Mouse (Mus musculus) liver, postnatal 0 days (tissue): ENCODE data around the gene Zfhx3. TPM values are rescaled to one million over a fixed set of nuclear protein-coding genes. Genes with fewer than 3 reads are reported as not detected.

Source experiments
- ATAC-seq: fragments of 200-750 bp; cut with Nextera tagmentation; 2 replicates; pipeline ENCODE4 v1.8.0; 2017; ENCODE audit warnings: mild to moderate bottlenecking, moderate library complexity
- DNase-seq: peaks from one replicate; pipeline ENCODE4 v3.0.0-alpha.2; 2016
- H3K27ac ChIP-seq: fragments of 300-500 bp; sonication (generic); 2 replicates; pipeline ENCODE4 v1.5.1; 2014; ENCODE audit warnings: antibody characterized with exemption, moderate library complexity, mild to moderate bottlenecking, low read depth
- H3K27me3 ChIP-seq: fragments of 300-500 bp; sonication (generic); 2 replicates; pipeline ENCODE4 v1.6.1; 2014; ENCODE audit warnings: low read length, control low read depth, mixed read lengths; ENCODE audit not compliant: insufficient read depth
- H3K36me3 ChIP-seq: fragments of 300-500 bp; sonication (generic); replicated peaks from 2 replicates; pipeline ENCODE4 v1.6.1; 2014; ENCODE audit warnings: mild to moderate bottlenecking, control low read depth, low read length, moderate library complexity, mixed read lengths; ENCODE audit not compliant: insufficient read depth
- H3K4me1 ChIP-seq: fragments of 300-500 bp; sonication (generic); 2 replicates; pipeline ENCODE4 v1.6.1; 2014; ENCODE audit warnings: antibody characterized with exemption, mild to moderate bottlenecking, control low read depth; ENCODE audit not compliant: insufficient read depth
- H3K4me2 ChIP-seq: fragments of 300-500 bp; sonication (generic); 2 replicates; pipeline ENCODE4 v1.6.1; 2014; ENCODE audit warnings: low read depth, mild to moderate bottlenecking, low read length, moderate library complexity, mixed read lengths
- H3K4me3 ChIP-seq: fragments of 300-500 bp; sonication (generic); 2 replicates; pipeline ENCODE4 v1.5.1; 2014; ENCODE audit warnings: low read depth, low read length
- H3K9ac ChIP-seq: fragments of 300-500 bp; sonication (generic); replicated peaks from 2 replicates; pipeline ENCODE4 v1.6.1; 2014; ENCODE audit warnings: mild to moderate bottlenecking, moderate library complexity
- H3K9me3 ChIP-seq: fragments of 300-500 bp; sonication (generic); 2 replicates; pipeline ENCODE4 v1.6.1; 2016; ENCODE audit warnings: mild to moderate bottlenecking, control low read depth, low read length, mixed read lengths
- CTCF ChIP-seq: sonication (generic); IDR thresholded peaks from 2 replicates; pipeline ENCODE4 v1.5.1; 2016; ENCODE audit warnings: antibody characterized with exemption, low read depth
- EP300 ChIP-seq: IDR thresholded peaks from 2 replicates; pipeline ENCODE4 v1.6.1; 2016; ENCODE audit warnings: antibody characterized with exemption, low read depth, mild to moderate bottlenecking
- WGBS: fragments of 180-500 bp; shearing (Covaris S2); extraction: QIAGEN DNeasy Blood & Tissue Kit; methylation state at CpG from one replicate; pipeline ENCODE4 v1.1.7; 2014; ENCODE audit not compliant: insufficient replicate concordance; 5-methylcytosine and 5-hydroxymethylcytosine counted together
- polyA plus RNA-seq: library from polyadenylated mRNA; unstranded; fragments of >200 nt; fragmentation: Nextera tagmentation; extraction: Ambion mirVana; gene quantifications from 2 replicates; pipeline ENCODE4 v1.2.1, GENCODE M21; 2015

Zfhx3 gene
- polyA plus RNA-seq, 1 experiment from 2014 or later = 1.2 TPM

DNA sequence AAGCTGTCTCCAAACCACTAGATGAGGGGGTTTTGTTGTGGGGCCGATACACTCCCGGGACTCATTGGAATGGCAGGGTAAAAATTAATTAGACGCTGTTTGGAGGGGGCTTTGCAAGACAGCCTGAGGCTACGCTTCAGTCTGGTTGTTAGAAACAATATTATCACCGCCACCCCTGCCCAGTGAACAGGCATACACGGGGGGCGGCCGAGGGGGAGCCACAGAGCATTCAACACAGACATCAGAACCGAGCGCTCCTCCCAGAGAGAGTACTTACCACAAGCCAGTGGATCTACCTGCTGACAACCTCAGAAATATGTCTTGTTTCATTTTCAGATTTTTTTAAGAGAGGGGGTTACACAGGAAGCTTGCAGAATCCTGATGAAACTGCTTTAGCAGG is 635.9 kb downstream of the Zfhx3 start:
- no peak for ATAC-seq
- 77% methylated on average over 10 of the region's 10 CpGs for WGBS
- Histone ChIP-seq H3K9me3 (no peaks in the 10 kb centered on the region), H3K4me2 (no peak overlapping the region), H3K36me3 (no peaks in the 10 kb centered on the region), H3K27me3 (no peaks in the 10 kb centered on the region), H3K4me3 (no peak overlapping the region), H3K27ac (no peak overlapping the region), H3K4me1 (no peaks in the 10 kb centered on the region), H3K9ac (no peak overlapping the region)
- TF ChIP-seq EP300 (no peak), CTCF (no peak)
- DNase-seq = no peak

- no peaks in the 10 kb centered on the region for H3K9me3 ChIP-seq
- no peak overlapping the region for H3K4me3 ChIP-seq
- TF ChIP-seq EP300 = no peak
- no peak for TF ChIP-seq CTCF
- no peak for ATAC-seq
- H3K27me3 ChIP-seq = no peaks in the 10 kb centered on the region
- no peaks in the 10 kb centered on the region for H3K36me3 ChIP-seq
- no peak overlapping the region for H3K9ac ChIP-seq
- WGBS = 80% methylated on average over 9 of the region's 9 CpGs
- no peak for DNase-seq
- H3K4me1 ChIP-seq = no peaks in the 10 kb centered on the region
- H3K27ac ChIP-seq = no peak overlapping the region
- no peak overlapping the region for H3K4me2 ChIP-seq
Measured at GRCm38 (mm10) chr8:108579808-108580207, 637.4 kb downstream of the Zfhx3 start.

DNA sequence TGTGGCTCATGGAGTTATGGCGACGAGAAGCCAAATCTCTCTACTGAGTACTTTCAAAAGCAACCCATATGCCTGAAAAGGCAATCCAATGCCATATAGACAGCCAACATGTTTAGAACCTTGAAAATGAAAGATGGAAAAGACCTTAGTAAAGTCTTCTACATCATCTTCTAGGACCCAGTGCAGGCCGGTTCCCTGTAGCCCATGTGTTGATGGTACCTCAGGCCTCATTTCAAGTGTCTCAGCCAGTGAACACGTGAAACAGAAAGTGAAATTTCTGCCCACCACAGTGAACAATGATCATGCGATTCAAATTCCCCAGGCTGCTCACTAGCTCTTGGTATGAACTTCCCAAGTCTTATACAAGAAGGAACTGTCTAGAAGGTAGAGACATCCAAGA is 637.9 kb downstream of the Zfhx3 start:
- H3K4me3 ChIP-seq = no peak overlapping the region
- no peak overlapping the region for H3K27ac ChIP-seq
- no peaks in the 10 kb centered on the region for H3K9me3 ChIP-seq
- 81% methylated on average over 5 of the region's 5 CpGs for WGBS
- no peaks in the 10 kb centered on the region for H3K36me3 ChIP-seq
- no peak overlapping the region for H3K9ac ChIP-seq
- TF ChIP-seq EP300 (no peak), CTCF (no peak)
- no peak for DNase-seq
- H3K27me3 ChIP-seq = no peaks in the 10 kb centered on the region
- no peak overlapping the region for H3K4me2 ChIP-seq
- ATAC-seq = no peak
- H3K4me1 ChIP-seq = no peaks in the 10 kb centered on the region

DNA sequence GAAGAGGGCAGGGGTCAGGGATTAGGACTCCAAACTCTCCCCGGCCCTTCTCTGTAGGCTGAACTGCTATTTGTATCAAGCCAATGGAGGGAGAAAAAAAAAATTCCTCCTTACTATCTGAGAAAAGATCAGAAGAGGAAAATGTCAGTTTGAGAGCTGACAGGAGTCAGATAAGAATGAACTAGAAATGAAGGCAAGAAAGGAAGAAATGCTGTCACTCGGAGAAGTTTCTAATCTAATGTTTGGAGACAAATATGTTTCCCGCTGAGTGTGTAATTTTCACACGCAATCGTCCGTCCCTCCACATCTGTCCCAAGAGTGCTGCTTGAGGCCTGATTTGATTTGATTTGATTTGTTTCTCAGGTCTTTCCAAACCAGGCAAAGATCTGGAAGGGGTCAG is 639.1 kb downstream of the Zfhx3 start:
- no peaks in the 10 kb centered on the region for H3K36me3 ChIP-seq
- no peaks in the 10 kb centered on the region for H3K9me3 ChIP-seq
- TF ChIP-seq EP300 (no peak), CTCF (no peak)
- no peaks in the 10 kb centered on the region for H3K27me3 ChIP-seq
- no peak overlapping the region for H3K9ac ChIP-seq
- DNase-seq (no peak), ATAC-seq (no peak)
- no peak overlapping the region for H3K27ac ChIP-seq
- H3K4me1 ChIP-seq = no peaks in the 10 kb centered on the region
- H3K4me3 ChIP-seq = no peak overlapping the region
- no peak overlapping the region for H3K4me2 ChIP-seq
- 46% methylated on average over 6 of the region's 6 CpGs for WGBS

- TF ChIP-seq EP300 (peak; percentile 61; the same call in 1 of the 2 replicates), CTCF (no peak)
- no peak overlapping the region for H3K27ac ChIP-seq
- no peak overlapping the region for H3K4me3 ChIP-seq
- H3K4me1 ChIP-seq = no peaks in the 10 kb centered on the region
- H3K9me3 ChIP-seq = no peaks in the 10 kb centered on the region
- H3K4me2 ChIP-seq = no peak overlapping the region
- no peak for DNase-seq
- no peak overlapping the region for H3K9ac ChIP-seq
- no peaks in the 10 kb centered on the region for H3K27me3 ChIP-seq
- H3K36me3 ChIP-seq = no peaks in the 10 kb centered on the region
- ATAC-seq = peak; percentile 23; the same call in 1 of the 2 replicates
- 67% methylated on average over 3 of the region's 3 CpGs for WGBS
Measured at GRCm38 (mm10) chr8:108582251-108582650, 639.8 kb downstream of the Zfhx3 start.

- no peak overlapping the region for H3K4me3 ChIP-seq
- no peaks in the 10 kb centered on the region for H3K36me3 ChIP-seq
- ATAC-seq (no peak), DNase-seq (no peak)
- H3K9ac ChIP-seq = no peak overlapping the region
- no peak overlapping the region for H3K27ac ChIP-seq
- H3K27me3 ChIP-seq = no peaks in the 10 kb centered on the region
- no peak for TF ChIP-seq CTCF
- no peak for TF ChIP-seq EP300
- no peaks in the 10 kb centered on the region for H3K4me1 ChIP-seq
- H3K4me2 ChIP-seq = no peak overlapping the region
- 84% methylated on average over 4 of the region's 4 CpGs for WGBS
- no peaks in the 10 kb centered on the region for H3K9me3 ChIP-seq
Measured at GRCm38 (mm10) chr8:108583261-108583660, 640.8 kb downstream of the Zfhx3 start.
